Mouse (Mus musculus) cortical plate, adult 2 months (tissue): Measurements from ENCODE around the gene Ttc21b. TPM values are rescaled to one million over a fixed set of nuclear protein-coding genes. Genes with fewer than 3 reads are reported as not detected.

ENCODE experiments used
- H3K27ac ChIP-seq: fragments of 200-500 bp; 2 replicates; pipeline ENCODE4 v1.5.1; 2012; ENCODE audit warnings: low read length, control low read depth, inconsistent platforms; ENCODE audit not compliant: insufficient read depth
- H3K4me1 ChIP-seq: fragments of 200-500 bp; 2 replicates; pipeline ENCODE4 v1.6.1; 2011; ENCODE audit warnings: low read length; ENCODE audit not compliant: control insufficient read depth, insufficient read depth
- H3K4me3 ChIP-seq: fragments of 200-500 bp; 2 replicates; pipeline ENCODE4 v1.5.1; 2011; ENCODE audit warnings: mild to moderate bottlenecking, low read length, control low read depth; ENCODE audit not compliant: insufficient read depth
- CTCF ChIP-seq: fragments of 200-500 bp; IDR thresholded peaks from 2 replicates; pipeline ENCODE4 v1.5.1; 2011; ENCODE audit warnings: mild to moderate bottlenecking, control low read depth, low read length; ENCODE audit not compliant: insufficient read depth; ENCODE audit errors: extremely low read depth
- POLR2A ChIP-seq: fragments of 200-500 bp; IDR thresholded peaks from 2 replicates; pipeline ENCODE4 v1.6.1; 2011; ENCODE audit warnings: mild to moderate bottlenecking, low read length, control low read depth; ENCODE audit not compliant: insufficient read depth; ENCODE audit errors: extremely low read depth
- polyA plus RNA-seq: library from polyadenylated mRNA; depleted of rRNA; stranded (reverse); fragments of >200 nt; gene quantifications from 2 replicates; pipeline ENCODE4 v1.2.3, GENCODE M21; 2012; rRNA removed

The Ttc21b gene
- polyA plus RNA-seq, 1 experiment = 8.9 TPM

DNA sequence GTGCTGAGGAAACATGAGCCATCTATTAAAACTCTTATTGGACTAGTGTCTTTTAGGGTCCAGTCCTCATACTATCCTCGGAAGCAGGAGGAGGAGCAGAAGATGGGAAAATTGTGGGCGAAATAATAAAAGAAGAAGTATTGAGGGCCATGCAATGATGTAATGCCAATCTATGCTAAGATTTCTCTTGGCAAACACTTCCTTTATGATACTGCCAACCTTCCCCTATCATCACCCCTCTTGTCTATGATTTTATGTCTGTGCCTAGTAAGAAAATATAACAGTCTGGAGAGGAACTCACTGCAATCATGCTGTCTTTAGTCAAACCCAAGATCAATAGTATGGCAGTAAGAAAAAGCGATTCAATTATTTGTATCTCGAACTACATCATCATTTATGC lies 113.1 kb downstream of the Ttc21b start:
- no peak for TF ChIP-seq POLR2A
- TF ChIP-seq CTCF = no peak
- Histone ChIP-seq H3K4me1 (peaks cover 2% of the 10 kb centered on the region; the same call in 1 of the 2 replicates), H3K4me3 (no peak overlapping the region), H3K27ac (no peak overlapping the region)

- Histone ChIP-seq H3K27ac (no peak overlapping the region), H3K4me1 (peaks cover 2% of the 10 kb centered on the region; the same call in 1 of the 2 replicates), H3K4me3 (no peak overlapping the region)
- TF ChIP-seq CTCF (no peak), POLR2A (no peak)
These were observed 113.7 kb downstream of the Ttc21b start for GRCm38 (mm10) chr2:66142711-66143110.

DNA sequence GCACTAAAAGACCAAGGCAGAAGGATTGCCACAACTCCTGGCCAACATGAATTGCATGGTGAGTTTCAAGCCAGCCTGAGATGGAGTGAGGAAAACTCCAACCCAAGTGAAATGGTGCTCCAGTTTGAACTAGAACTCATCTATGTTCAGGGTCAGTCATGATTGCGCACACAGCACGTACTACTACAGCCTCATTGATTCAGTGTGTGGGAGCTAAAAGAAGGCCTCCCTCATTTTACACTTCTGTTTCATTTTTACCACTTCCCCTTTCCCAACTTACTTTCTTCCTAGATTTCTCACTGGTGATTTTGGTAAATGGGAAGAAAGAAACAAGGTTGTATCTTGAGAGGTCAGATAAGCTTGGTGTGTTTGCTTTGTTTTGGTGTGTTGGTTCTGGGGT lies 114.1 kb downstream of the Ttc21b start:
- no peak overlapping the region for H3K27ac ChIP-seq
- H3K4me1 ChIP-seq = peaks cover 2% of the 10 kb centered on the region; the same call in 1 of the 2 replicates
- H3K4me3 ChIP-seq = no peak overlapping the region
- TF ChIP-seq POLR2A (no peak), CTCF (no peak)

DNA sequence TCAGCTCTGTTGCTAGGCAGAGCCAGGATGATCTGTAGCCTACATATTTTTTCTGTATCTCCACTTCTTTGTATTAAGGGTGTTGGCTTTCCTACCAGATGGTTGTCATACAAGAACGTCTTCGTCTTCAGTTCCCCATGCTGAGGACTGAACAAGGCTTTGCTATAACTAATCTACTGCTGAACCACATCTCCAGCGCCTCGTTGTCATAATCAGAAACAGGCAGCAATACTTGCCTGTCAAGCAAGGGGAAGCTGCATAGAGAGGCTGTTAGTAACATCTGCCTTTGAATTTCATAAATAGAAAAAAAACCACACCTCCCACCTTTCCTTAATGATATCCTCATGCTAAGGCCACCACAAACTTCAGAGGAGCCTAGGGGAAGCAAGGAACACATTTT lies 116.2 kb downstream of the Ttc21b start:
- Histone ChIP-seq H3K4me1 (peaks cover 2% of the 10 kb centered on the region; the same call in 1 of the 2 replicates), H3K4me3 (no peak overlapping the region), H3K27ac (no peak overlapping the region)
- TF ChIP-seq POLR2A (no peak), CTCF (no peak)

Other genes with a start within 250 kb of the Ttc21b start
- gene Galnt3, start 131.6 kb downstream of the Ttc21b start, polyA plus RNA-seq = 2.0 and 2.4 TPM in 2 replicates
- gene Scn1a, start 184.2 kb upstream of the Ttc21b start, polyA plus RNA-seq = 63.1 and 63.2 TPM in 2 replicates